Mouse (Mus musculus) spleen, adult 18-20 months (tissue): ENCODE results near the gene Llph.

Source experiments
- DNase-seq, 2 experiments: peaks; one replicate each; pipeline ENCODE4 v3.0.0; 2022; ENCODE audit warnings: mixed read lengths in 2 of 2

Llph gene

DNA sequence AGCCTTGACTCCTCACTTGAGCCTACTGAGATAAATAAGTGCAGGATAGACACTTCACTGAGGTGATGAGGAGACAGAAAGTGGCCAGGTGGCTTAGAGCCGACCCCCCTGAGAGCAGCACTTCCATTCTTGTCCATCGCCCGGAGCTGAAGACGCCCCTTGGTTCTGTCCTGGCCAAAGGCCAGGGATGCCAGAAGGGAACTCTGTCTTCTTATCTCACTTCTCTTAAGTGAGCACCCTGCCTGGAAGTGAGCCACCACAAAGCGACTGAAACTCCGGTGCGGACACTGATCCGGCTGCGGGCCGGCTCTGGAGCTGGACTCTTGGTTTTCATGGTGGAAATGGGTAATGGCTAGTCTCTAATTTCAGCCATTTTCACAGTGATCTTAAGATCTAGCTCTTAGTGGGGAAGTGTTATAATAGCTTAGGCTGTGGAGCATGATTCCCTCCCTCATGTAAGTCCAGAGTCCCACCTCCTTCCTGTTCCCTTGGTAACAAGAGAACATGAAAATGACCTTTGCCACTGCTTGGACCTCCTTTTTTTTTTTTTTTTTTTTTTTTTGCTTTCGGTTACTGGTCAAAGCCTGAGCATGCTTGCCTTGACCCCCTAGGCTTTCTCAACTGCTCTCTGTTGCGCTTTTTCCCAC, 52.7 kb downstream of the Llph start:
- DNase-seq: no peak

- no peak for DNase-seq
Observed at GRCm38 (mm10) chr10:120280375-120280774, 53.5 kb downstream of the Llph start.

GRCm38 (mm10) chr10:120281700-120282099, 54.8 kb downstream of the Llph start:
- DNase-seq: no peak
